Mouse (Mus musculus) stomach, postnatal 0 days (tissue): Measurements from ENCODE around the gene Oprm1. TPM values are rescaled to one million over a fixed set of nuclear protein-coding genes. Genes with fewer than 3 reads are reported as not detected.

Experiments
- ATAC-seq: fragments of 200-750 bp; cut with Nextera tagmentation; 2 replicates; pipeline ENCODE4 v1.8.0; 2017; ENCODE audit not compliant: low FRiP score, low TSS enrichment
- DNase-seq: peaks from one replicate; pipeline ENCODE4 v3.0.0-alpha.2; 2016; ENCODE audit warnings: low spot score
- H3K27ac ChIP-seq: fragments of 300-500 bp; sonication (generic); replicated peaks from 2 replicates; pipeline ENCODE4 v1.5.1; 2014; ENCODE audit warnings: mild to moderate bottlenecking, control low read depth
- H3K27me3 ChIP-seq: fragments of 300-500 bp; sonication (generic); 2 replicates; pipeline ENCODE4 v1.6.1; 2014; ENCODE audit warnings: low read length; ENCODE audit not compliant: control insufficient read depth, insufficient read depth
- H3K36me3 ChIP-seq: fragments of 300-500 bp; sonication (generic); 2 replicates; pipeline ENCODE4 v1.6.1; 2014; ENCODE audit warnings: low read length, mixed read lengths; ENCODE audit not compliant: control insufficient read depth, insufficient read depth
- H3K4me1 ChIP-seq: fragments of 300-500 bp; sonication (generic); replicated peaks from 2 replicates; pipeline ENCODE4 v1.6.1; 2014; ENCODE audit warnings: antibody characterized with exemption; ENCODE audit not compliant: control insufficient read depth, insufficient read depth
- H3K4me2 ChIP-seq: fragments of 300-500 bp; sonication (generic); replicated peaks from 2 replicates; pipeline ENCODE4 v1.6.1; 2014; ENCODE audit warnings: low read depth, mild to moderate bottlenecking, control low read depth, moderate library complexity
- H3K4me3 ChIP-seq: fragments of 300-500 bp; sonication (generic); 2 replicates; pipeline ENCODE4 v1.5.1; 2014; ENCODE audit warnings: low read depth, low read length, control low read depth
- H3K9ac ChIP-seq: fragments of 300-500 bp; sonication (generic); 2 replicates; pipeline ENCODE4 v1.6.1; 2014; ENCODE audit warnings: mild to moderate bottlenecking, low read length, control low read depth, mixed read lengths
- H3K9me3 ChIP-seq: fragments of 300-500 bp; sonication (generic); 2 replicates; pipeline ENCODE4 v1.6.1; 2016; ENCODE audit warnings: low read length; ENCODE audit not compliant: control insufficient read depth
- CTCF ChIP-seq: IDR thresholded peaks from 2 replicates; pipeline ENCODE4 v1.5.1; 2016; ENCODE audit warnings: antibody characterized with exemption, low read depth, mild to moderate bottlenecking, moderate library complexity
- EP300 ChIP-seq: optimal IDR thresholded peaks from 2 replicates; pipeline ENCODE3; 2016; ENCODE audit warnings: antibody characterized with exemption
- WGBS: fragments of 180-500 bp; shearing (Covaris S2); extraction: QIAGEN DNeasy Blood & Tissue Kit; methylation state at CpG from one replicate; pipeline ENCODE4 v1.1.7; 2014; 5-methylcytosine and 5-hydroxymethylcytosine counted together
- polyA plus RNA-seq: library from polyadenylated mRNA; unstranded; fragments of >200 nt; fragmentation: Nextera tagmentation; extraction: Ambion mirVana; gene quantifications from 2 replicates; pipeline ENCODE4 v1.2.1, GENCODE M21; 2015

Gene Oprm1
- polyA plus RNA-seq, 1 experiment from 2014 or later = 0.11 TPM

GRCm38 (mm10) chr10:7033459-7033858 lies 275.2 kb downstream of the Oprm1 start:
- DNase-seq (no peak), ATAC-seq (no peak)
- Histone ChIP-seq H3K27me3 (no peaks in the 10 kb centered on the region), H3K4me3 (no peak overlapping the region), H3K9me3 (no peaks in the 10 kb centered on the region), H3K27ac (no peak overlapping the region), H3K9ac (no peak overlapping the region), H3K4me2 (no peak overlapping the region), H3K36me3 (no peaks in the 10 kb centered on the region), H3K4me1 (no peaks in the 10 kb centered on the region)
- TF ChIP-seq EP300 (no peak), CTCF (no peak)
- WGBS = 83% methylated on average over 2 of the region's 2 CpGs

- Histone ChIP-seq H3K27ac (no peak overlapping the region), H3K4me2 (no peak overlapping the region), H3K4me3 (no peak overlapping the region), H3K27me3 (no peaks in the 10 kb centered on the region), H3K9me3 (no peaks in the 10 kb centered on the region), H3K4me1 (no peaks in the 10 kb centered on the region; the same call in 1 of the 2 replicates), H3K36me3 (no peaks in the 10 kb centered on the region), H3K9ac (no peak overlapping the region)
- 72% methylated on average over 12 of the region's 12 CpGs for WGBS
- DNase-seq = no peak
- no peak for TF ChIP-seq CTCF
- TF ChIP-seq EP300 = no peak
- ATAC-seq = no peak
Observed at GRCm38 (mm10) chr10:7035547-7035946, 277.2 kb downstream of the Oprm1 start.

- H3K4me1 ChIP-seq = no peaks in the 10 kb centered on the region; the same call in 1 of the 2 replicates
- ATAC-seq = no peak
- 85% methylated on average over 5 of the region's 5 CpGs for WGBS
Observed at GRCm38 (mm10) chr10:7037194-7037593, 278.9 kb downstream of the Oprm1 start.

GRCm38 (mm10) chr10:7041032-7041431 lies 282.7 kb downstream of the Oprm1 start:
- ATAC-seq (no peak), DNase-seq (no peak)
- Histone ChIP-seq H3K9me3 (no peaks in the 10 kb centered on the region), H3K4me2 (no peak overlapping the region), H3K27ac (no peak overlapping the region), H3K4me1 (no peaks in the 10 kb centered on the region; the same call in 1 of the 2 replicates), H3K9ac (no peak overlapping the region), H3K4me3 (no peak overlapping the region), H3K36me3 (no peaks in the 10 kb centered on the region), H3K27me3 (no peaks in the 10 kb centered on the region)
- no peak for TF ChIP-seq EP300
- TF ChIP-seq CTCF = no peak

More at GRCm38 (mm10) chr10:7037194-7037593, 278.9 kb downstream of the Oprm1 start:
- Histone ChIP-seq H3K9ac (no peak overlapping the region), H3K9me3 (no peaks in the 10 kb centered on the region), H3K27ac (no peak overlapping the region), H3K4me2 (no peak overlapping the region), H3K27me3 (no peaks in the 10 kb centered on the region), H3K36me3 (no peaks in the 10 kb centered on the region), H3K4me3 (no peak overlapping the region)
- DNase-seq = no peak
- TF ChIP-seq EP300 (no peak), CTCF (no peak)

- H3K4me3 ChIP-seq = no peak overlapping the region
- H3K36me3 ChIP-seq = no peaks in the 10 kb centered on the region
- no peaks in the 10 kb centered on the region for H3K27me3 ChIP-seq
- DNase-seq = no peak
- H3K4me1 ChIP-seq = no peaks in the 10 kb centered on the region; the same call in 1 of the 2 replicates
- H3K9ac ChIP-seq = no peak overlapping the region
- TF ChIP-seq EP300 = no peak
- TF ChIP-seq CTCF = no peak
- WGBS = 71% methylated on average over 5 of the region's 5 CpGs
- no peaks in the 10 kb centered on the region for H3K9me3 ChIP-seq
- no peak for ATAC-seq
- no peak overlapping the region for H3K27ac ChIP-seq
- H3K4me2 ChIP-seq = no peak overlapping the region
Observed at GRCm38 (mm10) chr10:7043896-7044295, 285.6 kb downstream of the Oprm1 start.

- ATAC-seq = no peak
- H3K4me1 ChIP-seq = no peaks in the 10 kb centered on the region; the same call in 1 of the 2 replicates
- H3K4me2 ChIP-seq = 0 out of 2 replicates have a peak overlapping the region, but pooled peaks have one; percentile 1
- no peak overlapping the region for H3K4me3 ChIP-seq
- 14% methylated on average over 10 of the region's 10 CpGs for WGBS
- no peak overlapping the region for H3K9ac ChIP-seq
- no peaks in the 10 kb centered on the region for H3K27me3 ChIP-seq
- no peak for DNase-seq
- TF ChIP-seq EP300 = no peak
- no peak for TF ChIP-seq CTCF
- H3K36me3 ChIP-seq = no peaks in the 10 kb centered on the region
- H3K9me3 ChIP-seq = no peaks in the 10 kb centered on the region
- no peak overlapping the region for H3K27ac ChIP-seq
Observed at GRCm38 (mm10) chr10:7047288-7047918, 289.1 kb downstream of the Oprm1 start.
